Mouse (Mus musculus): ENCODE measurements at regions not wholly inside any gene's neighbourhood (a gene's known extent, or its start where the extent isn't known, plus 50 kb on each side); places are given as distances from the start of the nearest gene placed in this dataset.

DNA sequence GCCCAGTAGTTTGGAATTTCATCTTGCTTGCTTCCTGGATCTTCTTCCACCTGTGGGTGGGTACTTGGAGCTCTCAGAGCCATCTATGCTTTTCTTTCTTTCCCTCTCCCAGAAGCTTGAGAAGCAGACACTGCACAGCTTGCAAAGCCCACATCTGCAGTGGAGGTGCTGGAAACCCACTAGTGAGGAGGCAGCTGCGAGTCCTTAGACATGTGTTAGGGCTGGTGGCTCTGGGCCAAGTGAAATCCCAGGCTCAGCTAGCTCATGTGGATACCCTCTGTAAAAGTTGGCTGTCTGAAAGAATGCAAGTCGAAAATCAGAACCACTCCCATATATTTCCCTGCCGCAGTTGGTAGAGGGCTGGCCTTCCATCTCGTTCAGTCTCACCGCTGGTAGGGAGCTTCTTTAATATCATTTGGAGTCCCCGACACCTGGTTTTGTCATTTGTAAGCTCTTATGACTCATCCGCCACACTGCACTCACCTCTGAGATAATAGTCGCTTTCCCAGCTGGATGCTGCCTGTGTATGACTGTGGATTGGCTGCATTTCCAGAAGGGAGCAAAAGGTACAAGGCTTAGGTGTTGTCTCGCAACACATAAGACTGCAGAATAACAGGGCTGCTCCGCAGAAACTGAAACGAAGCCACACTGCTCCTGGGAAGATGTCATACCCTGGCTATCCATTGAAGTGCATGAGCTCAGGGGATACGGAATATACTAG is 143.8 kb downstream of the Zic3 start:
- TF ChIP-seq CTCF (IDR thresholded peaks at IDR 0.05; ENCODE audit: borderline replicate concordance, extremely low read depth, insufficient read depth, insufficient read length) (no peak), POLR2A (IDR thresholded peaks at IDR 0.05; ENCODE audit: borderline replicate concordance, extremely low read depth, insufficient read depth, insufficient read length, poor library complexity, severe bottlenecking) (no peak)

Data from brain, embryonic 14.5 days (tissue).